9 mouse cellular contexts compared by ENCODE assay signal in genomic region chr2:33869689-33870343, GRCm38 (mm10). TPM values are rescaled to one million over a fixed set of nuclear protein-coding genes. Genes with fewer than 3 reads are reported as not detected.
DNase-seq lines count a peak whose midpoint lies in the region; ATAC-seq and TF ChIP-seq lines count a peak whose summit lies in the region.
"Had no signal": no experiment of that assay in that cellular context is flagged by ENCODE, and none has a peak within 500 bp of the region (broad histone marks: within the 10 kb centered on the region; RNA-seq: fewer than 3 reads in every experiment).

No protein-coding gene starts in this region.

- peaks cover 14% of the 10 kb centered on the region for H3K36me3 ChIP-seq in heart, embryonic 14.5 days (ENCODE audit: control insufficient read depth, insufficient read depth, low read length)
- peaks cover 2% of the 10 kb centered on the region; the same call in 1 of the 2 replicates for H3K36me3 ChIP-seq in liver, embryonic 14.5 days (replicated peaks; ENCODE audit: control insufficient read depth, insufficient read depth, low read depth)

- WGBS in heart, embryonic 14.5 days = 60% methylated on average over 10 of the region's 10 CpGs
- WGBS in liver, embryonic 14.5 days (ENCODE audit: insufficient replicate concordance) = 17% methylated on average over 10 of the region's 10 CpGs

- intact Hi-C loops in heart, postnatal 36 days (cut with DNase I) = loop anchor here (2.0 kb wide), 1 partner anchor 43 kb away; no protein-coding TSS in a partner anchor

- no peaks in the 10 kb centered on the region for H3K27me3 ChIP-seq in heart, embryonic 14.5 days (ENCODE audit: control insufficient read depth, insufficient read depth, low read length)
- no peaks in the 10 kb centered on the region for H3K27me3 ChIP-seq in liver, embryonic 14.5 days (ENCODE audit: control insufficient read depth, insufficient read depth, low read length)

- no peaks in the 10 kb centered on the region for H3K9me3 ChIP-seq in heart, embryonic 14.5 days (ENCODE audit: control insufficient read depth, low read length)
- H3K9me3 ChIP-seq in liver, embryonic 14.5 days (ENCODE audit: control insufficient read depth, low read length) = no peaks in the 10 kb centered on the region

- ATAC-seq in heart, embryonic 14.5 days (ENCODE audit: insufficient number of reproducible peaks, insufficient read depth, low FRiP score, low read depth) = no peak
- ATAC-seq in liver, embryonic 14.5 days (ENCODE audit: insufficient read depth) = no peak

- no peak for TF ChIP-seq CTCF in liver, embryonic 14.5 days (IDR thresholded peaks at IDR 0.05; ENCODE audit: low read depth)

- TF ChIP-seq EP300 in liver, embryonic 14.5 days (IDR thresholded peaks at IDR 0.05; ENCODE audit: low read depth) = no peak

- H3K4me1 ChIP-seq in heart, embryonic 14.5 days (ENCODE audit: control insufficient read depth in 2 of 2, insufficient read depth in 2 of 2, low read length in 2 of 2) = peaks cover 12 to 15% of the 10 kb centered on the region in 2 experiments
- peaks cover 14 to 31% of the 10 kb centered on the region in 2 experiments for H3K4me1 ChIP-seq in liver, embryonic 14.5 days (replicated peaks; ENCODE audit: control insufficient read depth in 2 of 2, insufficient read depth in 2 of 2, low read length in 1 of 2)

- DNase-seq in heart, postnatal 36 days = no peak
- peak; percentile 45 for DNase-seq in thymus, postnatal 0 days (ENCODE audit: low spot score)
- DNase-seq in thymus, adult 18-20 months = no peak
- no peak for DNase-seq in liver, embryonic 14.5 days (ENCODE audit: low read depth in 3 of 3, low spot score in 3 of 3)
- DNase-seq in cerebellum, adult 8-10 months = no peak
- no peak for DNase-seq in adrenal gland, postnatal 4 days (ENCODE audit: low spot score in 2 of 2)
- no peak for DNase-seq in frontal cortex, postnatal 36 days (ENCODE audit: low spot score in 2 of 2)
- DNase-seq: spleen, adult 18-20 months had no signal

- no peak overlapping the region for H3K4me2 ChIP-seq in heart, embryonic 14.5 days (ENCODE audit: low read length)
- H3K4me2 ChIP-seq in liver, embryonic 14.5 days (ENCODE audit: low read depth) = no peak overlapping the region

- H3K27ac ChIP-seq in heart, embryonic 14.5 days (replicated peaks in 1 of 2; ENCODE audit: control insufficient read depth in 1 of 2, insufficient read depth in 1 of 2, low read depth in 2 of 2, low read length in 2 of 2) = peak overlapping the region; percentile 46 to 58
- peak overlapping the region; percentile 8; the same call in 1 of the 2 replicates for H3K27ac ChIP-seq in liver, embryonic 14.5 days

- no peak overlapping the region for H3K4me3 ChIP-seq in heart, embryonic 14.5 days (ENCODE audit: control insufficient read depth in 1 of 2, insufficient read depth in 1 of 2, low read depth in 1 of 2, low read length in 2 of 2)
- H3K4me3 ChIP-seq in liver, embryonic 14.5 days (ENCODE audit: insufficient read depth in 1 of 2, low read depth in 2 of 2, low read length in 2 of 2) = no peak overlapping the region

- H3K9ac ChIP-seq in heart, embryonic 14.5 days (ENCODE audit: low read length) = no peak overlapping the region
- no peak overlapping the region for H3K9ac ChIP-seq in liver, embryonic 14.5 days (replicated peaks)

RNA-seq across cellular contexts. Expression of gene Mvb12b, which starts 17.9 kb away (rescaled TPM):
- polyA plus RNA-seq in heart, embryonic 14.5 days (2014; fragmentation: Nextera tagmentation; extraction: Ambion mirVana) = 10.4 TPM in 2 replicates
- total RNA-seq in heart, postnatal 36 days (2021) = 10 to 100 TPM; 17.3 to 18.0 TPM
- polyA plus RNA-seq in thymus, postnatal 0 days (2015; fragmentation: Nextera tagmentation; extraction: Ambion mirVana) = 50.4 and 56.8 TPM in 2 replicates
- polyA plus RNA-seq in liver, embryonic 14.5 days (2012; rRNA removed) = 6.6 and 6.9 TPM in 2 replicates
- polyA plus RNA-seq in liver, embryonic 14.5 days (2014; fragmentation: Nextera tagmentation; extraction: Ambion mirVana) = 8.3 and 11.3 TPM in 2 replicates
- 10 to 100 TPM; 36.9 to 37.5 TPM for total RNA-seq in adrenal gland, postnatal 4 days (2021)
